Mouse (Mus musculus): ENCODE measurements around the gene Ncoa1.
"Not testable (repeated sequence)": the region's sequence is repeated elsewhere in the genome, so short reads cannot be mapped to it uniquely, and the experiment has no call there.

Ncoa1 gene

GRCm38 (mm10) chr12:4475251-4475993 lies 1.6 kb downstream of the Ncoa1 start:
- peak; percentile 44 for DNase-seq (ENCODE audit: low spot score)

GRCm38 (mm10) chr12:4469115-4469514 lies 7.9 kb downstream of the Ncoa1 start:
- DNase-seq (ENCODE audit: low spot score), result no peak

GRCm38 (mm10) chr12:4463701-4464100 lies 13.3 kb downstream of the Ncoa1 start:
- DNase-seq (ENCODE audit: low spot score), result no peak

- no peak for DNase-seq (ENCODE audit: low spot score)
Measured at GRCm38 (mm10) chr12:4462420-4462819, 14.6 kb downstream of the Ncoa1 start.

GRCm38 (mm10) chr12:4460990-4461389 lies 16.0 kb downstream of the Ncoa1 start:
- DNase-seq (ENCODE audit: low spot score), result no peak

GRCm38 (mm10) chr12:4454956-4455565 lies 21.9 kb downstream of the Ncoa1 start:
- no peak for DNase-seq (ENCODE audit: low spot score)

GRCm38 (mm10) chr12:4454248-4454647 lies 22.7 kb downstream of the Ncoa1 start:
- no peak for DNase-seq (ENCODE audit: low spot score)

GRCm38 (mm10) chr12:4452233-4452632 lies 24.7 kb downstream of the Ncoa1 start:
- DNase-seq (ENCODE audit: low spot score), result no peak

- not testable (repeated sequence) for DNase-seq (ENCODE audit: low spot score)
Measured at GRCm38 (mm10) chr12:4450485-4450884, 26.5 kb downstream of the Ncoa1 start.

- no peak for DNase-seq (ENCODE audit: low spot score)
Measured at GRCm38 (mm10) chr12:4448076-4448589, 28.8 kb downstream of the Ncoa1 start.

GRCm38 (mm10) chr12:4444946-4445345 lies 32.0 kb downstream of the Ncoa1 start:
- no peak for DNase-seq (ENCODE audit: low spot score)

- no peak for DNase-seq (ENCODE audit: low spot score)
Measured at GRCm38 (mm10) chr12:4441451-4441850, 35.5 kb downstream of the Ncoa1 start.

- DNase-seq (ENCODE audit: low spot score), result no peak
Measured at GRCm38 (mm10) chr12:4436198-4436597, 40.8 kb downstream of the Ncoa1 start.

GRCm38 (mm10) chr12:4433549-4433948 lies 43.4 kb downstream of the Ncoa1 start:
- DNase-seq (ENCODE audit: low spot score), result no peak

- no peak for DNase-seq (ENCODE audit: low spot score)
Measured at GRCm38 (mm10) chr12:4431978-4432377, 45.0 kb downstream of the Ncoa1 start.

- DNase-seq (ENCODE audit: low spot score), result no peak
Measured at GRCm38 (mm10) chr12:4430061-4430825, 46.7 kb downstream of the Ncoa1 start.

- DNase-seq (ENCODE audit: low spot score), result no peak
Measured at GRCm38 (mm10) chr12:4418824-4419223, 58.2 kb downstream of the Ncoa1 start.

- no peak for DNase-seq (ENCODE audit: low spot score)
Measured at GRCm38 (mm10) chr12:4417626-4418263, 59.2 kb downstream of the Ncoa1 start.

GRCm38 (mm10) chr12:4407085-4407484 lies 69.9 kb downstream of the Ncoa1 start:
- no peak for DNase-seq (ENCODE audit: low spot score)

- DNase-seq (ENCODE audit: low spot score), result no peak
Measured at GRCm38 (mm10) chr12:4406155-4406554, 70.8 kb downstream of the Ncoa1 start.

- DNase-seq (ENCODE audit: low spot score), result no peak
Measured at GRCm38 (mm10) chr12:4403206-4403605, 73.8 kb downstream of the Ncoa1 start.

- no peak for DNase-seq (ENCODE audit: low spot score)
Measured at GRCm38 (mm10) chr12:4396221-4396620, 80.8 kb downstream of the Ncoa1 start.

Measured in embryo, embryonic 10.5 days (tissue).